Mouse (Mus musculus): Measurements from ENCODE around the gene Olfr352.

Olfr352 gene

GRCm38 (mm10) chr2:36868160-36868559 lies at the start of gene Olfr352:
Olfr352 (plus strand) TSS chr2:36868460.
- in situ Hi-C loops (cut with MboI; ENCODE audit: unreplicated experiment in 2 of 2) = no loop called here

GRCm38 (mm10) chr2:36846010-36846409 lies 22.2 kb upstream of the Olfr352 start, which contains the start of gene Olfr350:
Olfr350 (plus strand) TSS chr2:36846310.
- in situ Hi-C loops (cut with MboI; ENCODE audit: unreplicated experiment in 2 of 2) = no loop called here

- in situ Hi-C loops (cut with MboI; ENCODE audit: unreplicated experiment in 2 of 2) = no loop called here
Measured at GRCm38 (mm10) chr2:36862560-36862959, 5.7 kb upstream of the Olfr352 start, which contains the start of gene Olfr351. Olfr351 (minus strand) TSS chr2:36862660.

DNA sequence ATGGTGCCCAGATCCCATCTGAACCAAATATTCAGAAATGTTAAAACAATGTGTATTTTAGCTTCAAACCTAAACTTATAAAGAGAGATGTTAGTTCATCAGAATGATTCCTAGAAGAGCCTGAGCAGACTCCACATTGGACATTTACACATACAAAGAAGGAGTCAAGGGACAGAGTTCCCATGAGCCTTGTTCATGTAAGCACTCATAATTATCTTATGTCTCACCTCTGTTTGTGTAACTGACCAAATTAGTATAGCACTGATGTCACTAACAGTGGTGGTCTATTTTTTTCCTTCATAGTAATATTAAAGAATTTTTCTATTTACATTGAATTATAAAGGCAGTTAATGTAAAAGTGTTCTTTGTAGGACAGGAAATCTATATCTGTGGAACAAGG lies 24.6 kb downstream of the Olfr352 start, which contains the start of gene Olfr353:
TSS of gene Olfr353 (minus strand) at position 101 of the 400 bp plus-strand sequence.
- in situ Hi-C loops (cut with MboI; ENCODE audit: unreplicated experiment in 2 of 2) = no loop called here

DNA sequence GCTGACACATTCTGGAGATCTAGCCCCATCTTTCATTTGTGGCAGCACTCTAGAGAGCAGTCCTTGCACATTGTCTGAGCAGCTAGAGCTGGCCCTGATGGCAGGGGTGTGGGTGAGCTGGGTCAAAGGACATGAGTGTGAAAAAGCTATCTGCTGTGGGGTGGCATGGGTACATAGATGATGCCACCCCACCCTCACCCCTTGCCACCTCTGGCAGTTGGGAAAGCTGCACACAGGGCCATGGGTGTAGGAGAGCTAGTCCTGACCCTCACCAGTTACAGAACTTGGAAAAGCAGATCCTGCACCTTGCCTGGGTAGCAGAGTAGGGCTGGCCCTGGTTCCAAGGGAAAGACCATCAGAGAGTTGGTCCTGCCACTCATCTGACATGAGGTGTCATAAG lies 28.9 kb downstream of the Olfr352 start:
- in situ Hi-C loops (cut with MboI; ENCODE audit: unreplicated experiment in 2 of 2) = no loop called here

DNA sequence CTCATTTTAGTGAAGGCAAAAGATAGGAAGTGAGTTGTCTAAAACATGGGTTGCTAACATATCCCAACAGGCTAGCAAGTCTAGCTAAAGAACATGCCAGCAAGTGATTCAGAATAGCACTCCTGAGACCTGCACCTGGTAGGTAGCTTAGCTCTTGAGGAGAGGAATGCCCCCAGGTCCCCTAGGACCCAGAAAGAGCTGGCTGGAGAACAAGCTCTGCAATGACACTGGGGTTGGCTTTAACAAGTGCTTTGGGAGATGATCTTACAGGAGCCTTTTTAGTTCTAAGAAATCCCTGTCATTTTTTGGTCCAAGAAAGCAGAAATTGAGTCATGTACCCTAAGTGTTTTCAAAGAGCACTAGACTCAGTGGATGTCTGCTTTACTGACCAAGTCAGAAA lies 37.1 kb downstream of the Olfr352 start, which contains the start of gene Olfr354:
TSS of gene Olfr354 (plus strand) at position 301 of the 400 bp plus-strand sequence.
- in situ Hi-C loops (cut with MboI; ENCODE audit: unreplicated experiment in 2 of 2) = no loop called here
